Mouse (Mus musculus) midbrain, embryonic 16.5 days (tissue): ENCODE measurements around the gene Ncoa6. TPM values are rescaled to one million over a fixed set of nuclear protein-coding genes. Genes with fewer than 3 reads are reported as not detected.

Experiments
- ATAC-seq: fragments of 200-750 bp; cut with Nextera tagmentation; 2 replicates; pipeline ENCODE4 v1.8.0; 2017; ENCODE audit warnings: moderate TSS enrichment
- H3K27ac ChIP-seq: fragments of 300-500 bp; sonication (generic); 2 replicates; pipeline ENCODE4 v1.5.1; 2014; ENCODE audit warnings: mild to moderate bottlenecking, low read length, mixed read lengths
- H3K27me3 ChIP-seq: fragments of 300-500 bp; sonication (generic); 2 replicates; pipeline ENCODE4 v1.6.1; 2014; ENCODE audit warnings: low read depth, low read length, mixed read lengths; ENCODE audit not compliant: control insufficient read depth, insufficient read depth
- H3K36me3 ChIP-seq: fragments of 300-500 bp; sonication (generic); 2 replicates; pipeline ENCODE4 v1.6.1; 2014; ENCODE audit warnings: mild to moderate bottlenecking, low read length, moderate library complexity, mixed read lengths; ENCODE audit not compliant: control insufficient read depth, insufficient read depth
- H3K4me1 ChIP-seq: fragments of 300-500 bp; sonication (generic); 2 replicates; pipeline ENCODE4 v1.6.1; 2014; ENCODE audit warnings: mild to moderate bottlenecking, low read length, mixed read lengths; ENCODE audit not compliant: control insufficient read depth, insufficient read depth
- H3K4me2 ChIP-seq: fragments of 300-500 bp; sonication (generic); 2 replicates; pipeline ENCODE4 v1.6.1; 2014; ENCODE audit warnings: mild to moderate bottlenecking, low read length, mixed read lengths
- H3K4me3 ChIP-seq: fragments of 300-500 bp; sonication (generic); 2 replicates; pipeline ENCODE4 v1.5.1; 2014; ENCODE audit warnings: low read depth, mild to moderate bottlenecking, low read length, moderate library complexity, mixed read lengths
- H3K9ac ChIP-seq: fragments of 300-500 bp; sonication (generic); 2 replicates; pipeline ENCODE4 v1.6.1; 2014; ENCODE audit warnings: low read depth, low read length, mixed read lengths
- H3K9me3 ChIP-seq: fragments of 300-500 bp; sonication (generic); replicated peaks from 2 replicates; pipeline ENCODE4 v1.6.1; 2014; ENCODE audit warnings: mild to moderate bottlenecking, low read length, mixed read lengths; ENCODE audit not compliant: control insufficient read depth, poor library complexity, severe bottlenecking
- WGBS: fragments of 180-500 bp; shearing (Covaris S2); extraction: QIAGEN DNeasy Blood & Tissue Kit; methylation state at CpG from one replicate; pipeline ENCODE4 v1.1.7; 2014; 5-methylcytosine and 5-hydroxymethylcytosine counted together
- polyA plus RNA-seq: library from polyadenylated mRNA; unstranded; fragments of >200 nt; fragmentation: Nextera tagmentation; extraction: Ambion mirVana; gene quantifications from 2 replicates; pipeline ENCODE4 v1.2.1, GENCODE M21; 2015

Gene Ncoa6
- 22.7 and 26.6 TPM in 2 replicates for polyA plus RNA-seq

DNA sequence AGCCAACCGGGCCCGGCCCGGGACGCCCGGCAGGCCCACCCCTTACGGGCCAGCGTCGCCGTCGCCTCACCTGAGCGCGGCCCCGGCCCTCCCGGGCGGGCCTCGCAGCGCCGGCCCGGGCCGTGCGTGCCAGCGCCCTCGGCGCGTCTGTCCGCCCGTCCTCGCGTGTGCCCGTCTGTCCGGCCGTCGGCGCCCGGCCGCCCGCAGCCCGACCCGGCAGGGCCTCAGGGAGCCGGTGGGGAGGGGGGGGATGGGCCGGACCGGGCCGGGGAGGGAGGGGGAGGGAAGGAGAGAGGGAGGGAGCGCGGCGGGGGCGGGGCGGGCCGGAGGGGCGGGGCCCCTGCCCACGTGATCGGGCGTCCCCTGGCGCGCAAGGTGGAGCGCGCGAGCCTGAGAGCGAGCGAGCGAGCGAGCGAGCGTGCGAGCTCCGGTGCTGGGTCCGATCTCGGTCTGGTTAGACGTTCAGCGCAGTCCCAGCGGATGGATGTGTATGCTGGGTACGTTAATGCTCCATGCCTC is at the start of gene Ncoa6:
Gene Ncoa6 (minus strand): TSS at position 325 of the 519 bp plus-strand sequence.
- Histone ChIP-seq H3K27me3 (no peaks in the 10 kb centered on the region), H3K9me3 (no peaks in the 10 kb centered on the region), H3K4me1 (peaks cover 26% of the 10 kb centered on the region), H3K9ac (peak within 1 kb of the TSS; percentile 98), H3K4me3 (peak within 1 kb of the TSS; percentile 90), H3K4me2 (peak within 1 kb of the TSS; percentile 71), H3K27ac (peak within 1 kb of the TSS; percentile 97), H3K36me3 (no peaks in the 10 kb centered on the region)
- peak; percentile 81 for ATAC-seq
- 1% methylated on average over 39 of the region's 72 CpGs for WGBS

GRCm38 (mm10) chr2:155518531-155519270 is 45.0 kb upstream of the Ncoa6 start:
- Histone ChIP-seq H3K27ac (no peak overlapping the region; the same call in 1 of the 2 replicates), H3K4me3 (peak overlapping the region; percentile 53), H3K36me3 (no peaks in the 10 kb centered on the region), H3K4me2 (peak overlapping the region; percentile 56), H3K4me1 (peaks cover 13% of the 10 kb centered on the region), H3K27me3 (no peaks in the 10 kb centered on the region), H3K9ac (peak overlapping the region; percentile 57), H3K9me3 (no peaks in the 10 kb centered on the region)
- no peak for ATAC-seq
- WGBS: 24% methylated on average over 18 of the region's 18 CpGs

DNA sequence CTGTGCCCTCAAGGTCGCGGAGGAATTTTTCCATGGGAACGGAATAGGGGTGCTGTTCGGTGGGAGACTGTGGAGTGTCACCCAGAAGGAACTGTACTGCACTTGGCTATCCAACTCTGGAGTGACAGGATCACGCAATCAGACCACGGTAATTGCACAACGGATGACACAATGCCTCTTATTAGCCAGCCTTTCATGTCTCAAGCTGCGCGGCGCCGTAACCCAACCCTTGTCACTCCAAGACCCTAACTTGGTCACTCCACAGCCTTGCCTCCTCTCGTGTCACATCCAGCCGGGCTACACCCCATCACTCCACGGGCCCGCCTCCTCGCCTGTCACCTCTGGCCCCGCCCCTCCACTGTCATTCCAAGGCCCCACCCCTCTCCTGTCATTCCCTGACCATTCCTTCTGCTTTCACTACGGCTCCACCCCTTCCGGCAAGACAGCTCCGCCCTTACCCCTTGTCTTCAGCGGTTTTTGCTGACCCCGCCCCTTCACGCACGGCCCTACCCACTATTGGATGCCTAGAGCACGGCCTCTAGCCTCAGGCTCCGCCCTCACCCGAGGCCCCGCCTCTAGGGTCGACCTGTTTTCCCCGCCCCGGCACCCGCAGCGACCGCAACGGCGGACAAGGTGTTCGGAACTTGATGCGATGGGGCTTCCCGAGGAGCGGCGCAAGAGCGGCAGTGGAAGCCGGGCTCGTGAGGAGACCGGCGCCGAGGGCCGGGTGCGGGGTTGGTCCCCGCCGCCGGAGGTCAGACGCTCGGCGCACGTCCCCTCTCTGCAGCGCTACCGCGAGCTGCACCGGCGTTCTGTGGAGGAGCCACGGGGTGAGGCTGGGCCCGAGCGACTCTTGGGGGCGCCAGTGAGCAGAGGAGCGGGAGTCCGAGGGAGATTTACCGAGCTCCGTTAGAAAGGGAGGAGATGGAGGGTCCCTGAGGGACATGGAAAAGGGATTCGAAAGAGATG is 44.0 kb upstream of the Ncoa6 start, which contains the start of the genes Acss2 and Ggt7:
Gene Acss2 (plus strand): TSS at position 494 of the 969 bp plus-strand sequence.
Gene Ggt7 (minus strand): TSS at position 783 of the 969 bp plus-strand sequence.
- peak within 1 kb of the TSS; percentile 56 for H3K4me2 ChIP-seq
- no peaks in the 10 kb centered on the region for H3K27me3 ChIP-seq
- H3K4me1 ChIP-seq: peaks cover 22% of the 10 kb centered on the region
- ATAC-seq: peak; percentile 98
- H3K4me3 ChIP-seq: peak within 1 kb of the TSS; percentile 53
- peak within 1 kb of the TSS; percentile 67 for H3K9ac ChIP-seq
- no peaks in the 10 kb centered on the region for H3K9me3 ChIP-seq
- H3K36me3 ChIP-seq: no peaks in the 10 kb centered on the region
- H3K27ac ChIP-seq: peak within 1 kb of the TSS; percentile 73
- 3% methylated on average over 70 of the region's 70 CpGs for WGBS

DNA sequence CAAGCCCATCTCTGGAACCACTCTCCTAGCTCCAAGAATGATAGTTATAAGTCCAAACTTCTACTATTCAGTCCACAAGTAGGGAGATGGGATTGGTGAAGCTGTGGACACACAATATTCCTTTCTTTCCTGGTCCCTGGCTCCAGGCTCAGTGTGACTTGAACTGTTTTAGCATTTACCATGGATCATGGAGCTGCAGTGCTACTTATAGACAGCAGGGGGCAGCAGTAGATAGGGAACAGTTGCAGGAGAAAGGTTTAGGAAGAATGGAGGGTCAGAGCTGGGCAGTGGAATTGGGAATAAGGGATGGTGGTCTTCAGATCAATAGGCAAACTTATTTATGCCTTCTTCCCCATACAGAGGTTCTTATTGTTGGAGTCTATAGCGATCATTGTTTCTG is 42.2 kb upstream of the Ncoa6 start:
- H3K4me1 ChIP-seq: peaks cover 30% of the 10 kb centered on the region
- no peak overlapping the region for H3K4me2 ChIP-seq
- H3K9ac ChIP-seq: no peak overlapping the region
- no peak overlapping the region for H3K4me3 ChIP-seq
- ATAC-seq: no peak
- no peaks in the 10 kb centered on the region for H3K9me3 ChIP-seq
- no peak overlapping the region for H3K27ac ChIP-seq
- H3K36me3 ChIP-seq: no peaks in the 10 kb centered on the region
- no peaks in the 10 kb centered on the region for H3K27me3 ChIP-seq
- WGBS: 7% methylated on average over 1 of the region's 1 CpGs

GRCm38 (mm10) chr2:155514666-155515065 is 41.0 kb upstream of the Ncoa6 start:
- no peaks in the 10 kb centered on the region for H3K27me3 ChIP-seq
- no peaks in the 10 kb centered on the region for H3K9me3 ChIP-seq
- H3K4me2 ChIP-seq: peak overlapping the region; percentile 63
- H3K4me1 ChIP-seq: peaks cover 30% of the 10 kb centered on the region
- H3K4me3 ChIP-seq: peak overlapping the region; percentile 73
- whole genome bisulfite sequencing: 2% methylated on average over 23 of the region's 23 CpGs
- H3K27ac ChIP-seq: peak overlapping the region; percentile 83
- peak overlapping the region; percentile 97 for H3K9ac ChIP-seq
- no peaks in the 10 kb centered on the region for H3K36me3 ChIP-seq
- peak; percentile 25 for ATAC-seq

DNA sequence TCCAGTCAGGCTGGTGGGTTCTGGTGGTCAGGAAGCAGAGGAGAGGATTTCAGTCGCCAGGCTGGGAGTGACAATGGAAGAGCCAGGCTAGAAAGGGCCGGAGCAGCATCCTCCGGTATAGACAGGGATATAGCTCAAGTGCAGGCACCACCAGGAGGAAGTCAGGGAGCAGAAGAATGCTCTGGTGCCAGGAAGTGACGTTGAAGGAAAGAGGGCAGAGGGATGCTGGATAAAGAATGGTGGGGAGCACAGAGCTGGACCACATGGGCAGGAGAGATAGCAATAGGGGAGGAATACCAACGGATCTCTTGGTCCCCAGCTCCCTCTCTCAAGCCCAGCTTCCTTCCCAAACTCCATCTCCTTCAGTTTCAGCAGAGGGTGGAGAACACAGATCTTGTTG is 39.8 kb upstream of the Ncoa6 start:
- H3K9ac ChIP-seq: peak overlapping the region; percentile 97
- H3K36me3 ChIP-seq: no peaks in the 10 kb centered on the region
- peaks cover 26% of the 10 kb centered on the region for H3K4me1 ChIP-seq
- H3K27me3 ChIP-seq: no peaks in the 10 kb centered on the region
- peak overlapping the region; percentile 73 for H3K4me3 ChIP-seq
- H3K27ac ChIP-seq: 0 out of 2 replicates have a peak overlapping the region, but pooled peaks have one; percentile 2
- ATAC-seq: no peak
- no peaks in the 10 kb centered on the region for H3K9me3 ChIP-seq
- peak overlapping the region; percentile 63 for H3K4me2 ChIP-seq
- 69% methylated on average over 5 of the region's 5 CpGs for WGBS

- Histone ChIP-seq H3K27ac (no peak overlapping the region), H3K4me2 (peak overlapping the region; percentile 63), H3K9ac (no peak overlapping the region), H3K27me3 (no peaks in the 10 kb centered on the region), H3K4me3 (no peak overlapping the region), H3K36me3 (no peaks in the 10 kb centered on the region), H3K9me3 (no peaks in the 10 kb centered on the region), H3K4me1 (peaks cover 26% of the 10 kb centered on the region)
- 62% methylated on average over 4 of the region's 4 CpGs for WGBS
- ATAC-seq: no peak
Measured at GRCm38 (mm10) chr2:155512479-155512878, 38.8 kb upstream of the Ncoa6 start.

- no peak overlapping the region for H3K4me3 ChIP-seq
- no peak overlapping the region for H3K4me2 ChIP-seq
- ATAC-seq: no peak
- no peaks in the 10 kb centered on the region for H3K9me3 ChIP-seq
- no peak overlapping the region for H3K9ac ChIP-seq
- no peak overlapping the region for H3K27ac ChIP-seq
- no peaks in the 10 kb centered on the region for H3K27me3 ChIP-seq
- no peaks in the 10 kb centered on the region; the same call in 1 of the 2 replicates for H3K36me3 ChIP-seq
- WGBS: 78% methylated on average over 10 of the region's 10 CpGs
- H3K4me1 ChIP-seq: peaks cover 10% of the 10 kb centered on the region
Measured at GRCm38 (mm10) chr2:155507721-155508470, 34.2 kb upstream of the Ncoa6 start.
